Mouse (Mus musculus) mouse embryonic stem cell (cell line): ENCODE results near the gene Scgb1a1.

Experiments
- in situ Hi-C, 2 experiments: fragments of 300-500 bp; cut with MboI; formaldehyde crosslinking; loops; 1 replicate in 1 of 2; 3 replicates in 1 of 2; pipeline ENCODE4 v1.14.3; 2019 to 2020; ENCODE audit warnings: low sequenced_read_pairs in 2 of 2, low pct_unique_long_range_greater_than_20kb in 1 of 2, mixed read lengths in 1 of 2; ENCODE audit not compliant: unreplicated experiment in 1 of 2

The Scgb1a1 gene

DNA sequence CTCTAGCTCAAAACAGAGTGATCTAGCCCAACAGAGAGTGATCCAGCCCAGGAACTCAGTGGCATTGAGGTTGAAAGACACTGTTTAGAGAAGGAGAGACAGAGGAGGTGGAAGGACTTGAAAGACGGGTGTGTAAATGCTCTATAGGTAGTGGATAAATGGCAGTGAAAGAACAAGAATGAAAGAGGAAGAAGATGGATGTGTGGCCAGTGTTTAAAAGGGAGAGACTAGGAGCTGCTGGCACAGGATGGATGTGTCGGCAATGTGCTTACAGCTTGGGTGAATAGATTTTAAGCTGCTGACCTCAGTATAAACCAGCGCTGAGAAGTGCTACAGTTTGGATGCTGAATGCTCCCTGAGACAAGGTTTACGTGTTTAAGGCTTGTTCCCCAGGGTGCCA, 13.3 kb downstream of the Scgb1a1 start:
- in situ Hi-C loops, result no loop called here

DNA sequence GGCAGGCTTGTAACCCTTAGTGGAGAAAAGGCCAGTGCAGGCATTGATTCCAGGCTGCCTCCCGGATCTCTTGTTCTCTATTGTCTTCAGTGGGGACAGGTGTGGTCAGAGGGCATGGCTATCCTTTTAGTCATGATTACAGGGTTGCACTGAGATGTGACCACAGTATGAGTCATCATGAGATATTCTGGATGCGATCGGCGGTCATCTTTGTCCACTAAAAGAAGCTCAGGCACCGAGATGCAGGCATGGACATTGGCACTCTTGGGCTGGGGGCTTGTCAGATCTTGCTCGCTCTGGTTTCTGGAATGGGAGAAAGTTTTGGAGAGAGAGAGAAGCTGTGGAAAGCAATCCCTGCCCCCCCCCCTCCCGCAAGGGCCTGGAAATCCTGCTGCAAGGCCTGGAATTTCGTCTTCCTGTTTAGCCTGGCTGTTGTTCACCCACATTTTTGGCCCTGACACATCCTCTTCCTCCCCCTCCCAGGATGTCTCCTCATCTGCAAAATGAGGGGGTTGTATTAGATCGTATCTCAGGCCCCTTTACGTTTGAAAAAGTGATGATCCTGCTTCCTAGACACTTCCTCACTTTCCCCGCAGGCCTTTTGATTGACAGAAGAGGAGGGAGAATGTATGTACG, 13.9 kb downstream of the Scgb1a1 start:
- in situ Hi-C loops, result no loop called here

DNA sequence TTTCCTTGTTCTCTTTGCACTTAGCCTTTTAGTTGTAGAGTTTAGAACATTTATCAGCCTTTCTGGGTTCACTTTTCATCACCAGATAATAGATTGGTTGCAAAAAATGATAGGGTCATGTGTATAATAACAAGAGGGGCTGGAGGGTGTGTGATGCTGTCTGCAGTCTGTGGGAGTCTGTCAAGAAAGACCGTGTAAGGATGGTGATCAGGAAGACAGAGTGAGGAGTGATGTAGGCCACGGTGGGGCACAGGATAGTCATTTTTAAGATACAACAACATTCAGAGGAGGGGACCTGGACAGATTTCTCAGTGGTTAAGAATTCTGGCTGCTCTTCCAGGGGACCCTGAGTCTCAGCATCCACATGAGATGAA, 15.6 kb downstream of the Scgb1a1 start:
- in situ Hi-C loops, result no loop called here

DNA sequence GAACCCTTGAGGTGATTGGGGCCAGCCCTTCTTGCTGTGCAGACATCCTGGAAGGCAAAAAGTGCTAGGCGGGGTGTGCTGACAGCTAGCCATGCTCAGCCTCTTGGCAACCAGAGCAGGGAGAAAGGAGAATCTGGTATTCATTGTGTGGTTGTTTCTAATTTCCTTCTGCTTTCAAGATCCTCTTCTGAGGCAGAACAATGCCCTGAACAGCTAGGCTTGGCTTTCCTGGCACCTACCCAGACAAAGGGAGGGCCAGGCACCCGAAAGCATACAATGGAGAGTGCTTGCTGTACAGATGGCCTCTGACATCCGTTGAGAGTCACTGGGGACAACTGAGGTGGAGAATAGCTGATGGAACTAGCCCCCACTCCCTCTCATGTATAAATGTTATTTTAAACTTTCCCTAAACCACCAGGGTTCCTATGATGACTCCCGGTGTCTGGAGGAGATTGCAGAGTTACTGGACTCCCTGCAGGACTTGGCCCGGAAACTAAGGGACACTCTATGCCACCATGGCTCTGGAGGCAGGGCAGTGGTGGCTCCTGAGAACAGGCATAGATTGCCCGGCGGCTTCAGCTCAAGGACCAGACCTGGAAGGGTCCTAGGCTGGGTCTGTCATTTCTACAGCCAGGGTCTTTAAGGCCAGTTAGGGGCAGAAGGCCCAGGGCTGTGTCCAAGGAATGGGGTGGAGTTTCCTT, 16.2 kb downstream of the Scgb1a1 start:
- in situ Hi-C loops, result no loop called here

DNA sequence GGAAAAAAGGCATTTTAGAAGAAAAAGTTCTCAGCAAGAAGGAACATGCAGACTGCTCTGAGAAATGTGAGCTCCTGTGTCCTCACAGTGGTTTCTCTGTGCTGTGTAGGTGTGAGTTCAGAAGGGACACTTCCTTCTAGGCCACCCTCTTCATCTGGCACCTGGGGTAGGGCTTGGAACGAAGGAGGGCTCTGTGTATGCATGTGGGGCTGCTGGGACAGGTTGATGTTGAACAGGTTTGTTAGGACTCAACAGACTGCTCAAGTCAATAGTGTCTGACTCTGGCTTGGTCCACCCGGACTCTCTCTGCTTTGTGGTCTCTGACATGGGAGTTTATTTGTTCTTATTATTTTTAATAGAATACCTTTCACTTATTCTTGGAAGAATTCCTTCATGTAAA, 17.4 kb downstream of the Scgb1a1 start:
- in situ Hi-C loops, result no loop called here

DNA sequence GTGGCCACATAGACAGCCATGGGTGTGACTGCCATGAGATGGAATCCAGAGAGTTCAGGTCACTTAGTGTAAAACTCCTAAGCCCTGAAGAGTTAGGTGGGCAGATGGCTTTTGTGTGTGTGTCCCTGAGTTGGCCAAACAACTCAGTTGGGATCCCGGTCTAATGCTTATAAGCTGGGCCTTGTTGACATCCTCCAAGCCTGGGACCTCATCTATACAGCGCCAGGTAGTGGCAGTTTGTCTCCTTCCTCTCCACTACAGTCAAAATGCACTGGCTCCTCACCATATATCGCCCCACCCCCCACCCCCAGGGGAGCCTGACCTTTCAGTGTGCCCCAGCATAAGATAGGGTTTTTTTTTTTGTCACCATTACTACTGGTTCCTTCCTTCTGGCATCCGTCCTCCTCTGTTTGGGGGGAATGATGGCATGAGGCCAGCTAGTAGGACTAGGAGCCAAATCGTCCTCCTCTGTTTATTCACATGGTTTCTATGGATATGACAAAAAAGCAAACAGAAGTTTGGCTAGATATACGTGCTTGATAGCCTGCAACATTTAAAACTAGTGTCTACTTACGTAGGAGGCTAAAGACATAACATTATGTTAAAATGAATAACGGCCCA, 18.0 kb downstream of the Scgb1a1 start:
- in situ Hi-C loops, result no loop called here

DNA sequence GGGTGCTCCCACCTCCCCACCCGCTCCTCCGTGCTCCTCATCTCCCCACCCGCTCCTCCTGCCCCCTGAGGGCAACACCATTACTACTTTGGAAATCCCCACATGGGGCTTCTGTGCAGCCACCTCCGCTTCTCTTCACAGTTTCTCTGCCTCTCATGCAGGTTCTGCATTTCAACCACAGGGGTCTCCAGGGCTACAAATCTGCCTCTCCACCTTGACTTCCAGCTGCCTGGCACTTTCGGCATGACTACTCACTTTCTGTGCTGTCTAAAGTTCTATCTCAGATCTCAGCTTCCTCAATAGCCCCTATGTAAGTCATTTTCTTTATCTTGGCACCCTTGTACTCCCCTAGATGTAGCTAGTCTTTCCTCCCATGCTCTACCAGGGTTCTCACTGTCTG, 20.5 kb downstream of the Scgb1a1 start:
- in situ Hi-C loops, result no loop called here

DNA sequence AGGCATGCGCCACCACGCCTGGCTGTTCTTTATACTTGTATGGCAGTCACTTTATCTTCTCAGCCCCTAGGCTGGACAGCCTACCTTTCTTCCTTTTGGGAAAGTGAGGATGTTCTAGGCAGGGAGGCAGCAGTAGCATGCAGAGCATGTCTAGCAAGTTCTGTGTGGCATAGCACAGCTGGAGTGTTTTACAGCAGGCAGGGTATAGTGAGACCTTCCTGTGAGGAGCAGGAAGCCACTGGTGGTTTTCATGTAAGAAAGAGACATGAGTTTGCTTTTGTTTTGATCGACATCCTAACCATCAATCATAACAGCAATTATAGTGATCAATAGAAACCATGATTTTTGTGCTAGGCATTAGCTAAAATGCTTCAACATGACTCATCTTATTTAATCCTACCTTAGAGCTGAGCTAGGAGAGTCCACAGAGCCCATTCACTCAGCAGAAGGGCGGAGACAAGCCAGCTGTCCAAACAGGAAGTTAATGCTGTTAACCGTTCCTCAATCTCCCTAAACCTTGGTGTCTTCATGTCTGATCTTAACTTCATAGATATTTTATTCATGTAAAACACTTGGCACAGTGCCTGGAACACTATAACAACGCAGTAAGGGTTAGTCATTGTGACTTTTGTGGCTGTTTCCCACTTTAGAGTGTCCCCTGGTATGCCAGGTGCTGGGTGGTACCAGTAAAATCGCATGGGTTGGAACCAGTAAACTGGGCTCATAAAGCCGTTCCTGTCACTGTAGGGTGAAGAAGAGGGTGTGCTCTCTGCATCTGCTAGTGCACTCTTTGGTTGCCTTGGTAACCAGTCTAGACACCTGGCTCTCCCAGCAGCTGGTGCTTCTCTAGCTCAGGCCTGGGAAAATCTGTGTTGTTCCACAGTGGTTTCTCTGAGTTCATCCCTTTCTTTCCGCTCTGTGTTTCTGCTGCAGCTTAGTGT, 21.9 kb downstream of the Scgb1a1 start:
- in situ Hi-C loops, result no loop called here

DNA sequence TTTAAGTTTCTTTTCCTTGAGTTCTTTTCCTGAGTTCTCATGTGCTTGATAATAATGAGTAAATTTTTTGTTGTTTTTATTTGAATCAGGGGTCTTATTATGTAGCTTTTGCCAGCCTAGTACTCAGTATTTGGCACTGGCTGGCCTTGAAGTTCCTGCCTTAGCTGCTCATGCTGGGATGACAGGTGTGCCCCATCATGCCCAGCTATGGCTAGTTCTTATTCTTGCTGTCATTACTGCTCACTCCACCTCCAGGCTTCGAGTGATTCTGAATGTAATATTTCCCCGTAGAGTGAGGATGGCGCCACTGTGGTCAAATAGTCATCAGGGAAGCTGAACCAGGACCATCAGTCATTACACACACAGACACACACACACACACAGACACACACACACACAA, 23.9 kb downstream of the Scgb1a1 start:
- in situ Hi-C loops, result no loop called here

DNA sequence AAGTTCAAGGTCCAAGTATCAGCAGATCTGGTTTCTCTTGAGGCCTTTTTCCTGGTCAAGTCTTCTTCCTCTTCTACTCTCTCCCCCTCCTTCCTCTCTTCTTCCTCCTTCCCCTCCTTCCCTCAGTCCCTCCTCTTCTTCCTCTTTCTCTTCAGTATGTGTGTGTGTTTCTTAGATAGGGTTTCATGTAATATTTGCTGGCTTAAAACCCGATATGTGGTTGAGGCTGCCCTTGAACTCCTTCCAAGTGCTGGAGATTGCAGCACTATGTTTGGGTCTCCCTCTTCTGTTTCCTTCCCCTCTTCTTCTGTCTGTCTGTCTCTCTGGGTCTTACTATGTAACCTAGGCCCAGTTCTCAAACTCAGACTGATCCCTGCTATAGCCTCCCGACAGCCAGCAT, 24.9 kb downstream of the Scgb1a1 start:
- in situ Hi-C loops, result no loop called here

DNA sequence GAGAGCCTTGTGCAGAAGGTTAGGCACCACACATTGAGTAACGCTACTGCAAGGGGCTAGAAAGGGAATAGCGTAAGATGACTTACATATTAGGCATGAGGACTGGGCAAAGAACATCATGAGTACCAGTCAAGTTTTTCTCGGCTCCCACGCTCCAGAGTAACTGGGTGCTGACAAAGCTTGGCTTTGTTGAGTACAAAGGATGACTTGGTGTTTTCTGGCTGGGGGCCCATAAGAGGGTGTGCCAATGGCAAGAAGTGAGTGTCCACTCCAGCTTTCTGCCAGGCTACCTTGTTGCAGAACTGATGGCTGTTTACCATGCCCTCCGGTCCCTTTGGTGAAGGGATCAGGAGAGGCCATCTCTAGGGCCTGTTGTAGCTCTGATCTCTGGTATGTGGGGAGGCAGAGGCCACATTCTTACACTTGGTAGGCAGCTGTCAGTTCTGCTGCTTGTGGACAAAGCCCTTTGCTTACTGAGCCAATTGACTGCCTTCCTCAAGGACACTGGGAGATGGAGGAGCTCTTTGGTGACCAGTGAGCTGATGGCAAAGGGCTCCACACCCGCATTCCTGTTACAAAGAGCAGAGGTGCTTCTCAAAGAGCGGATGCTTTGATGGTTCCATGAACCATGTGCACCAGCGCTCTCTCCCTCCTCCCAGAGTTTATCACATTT, 26.4 kb downstream of the Scgb1a1 start:
- in situ Hi-C loops, result no loop called here

DNA sequence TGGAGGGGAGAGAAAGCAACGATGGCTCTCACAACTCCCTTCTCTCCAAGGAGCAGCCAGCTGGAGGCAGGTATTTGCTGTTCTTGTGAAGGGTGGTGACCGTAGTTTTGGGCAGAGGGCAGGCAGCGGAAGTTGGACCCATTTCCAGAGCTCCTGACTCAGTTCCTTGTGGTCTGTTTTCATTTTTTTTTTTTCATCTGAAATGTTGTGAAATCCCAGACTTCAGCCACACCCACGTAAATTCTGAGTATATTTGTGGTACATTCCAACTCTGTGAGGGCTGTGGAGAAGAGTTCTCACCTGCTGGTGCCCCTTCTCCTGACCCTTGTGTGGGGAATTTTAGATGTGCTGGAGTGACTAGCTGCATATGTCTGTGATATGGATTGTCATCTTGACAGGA, 27.7 kb downstream of the Scgb1a1 start:
- in situ Hi-C loops, result no loop called here

DNA sequence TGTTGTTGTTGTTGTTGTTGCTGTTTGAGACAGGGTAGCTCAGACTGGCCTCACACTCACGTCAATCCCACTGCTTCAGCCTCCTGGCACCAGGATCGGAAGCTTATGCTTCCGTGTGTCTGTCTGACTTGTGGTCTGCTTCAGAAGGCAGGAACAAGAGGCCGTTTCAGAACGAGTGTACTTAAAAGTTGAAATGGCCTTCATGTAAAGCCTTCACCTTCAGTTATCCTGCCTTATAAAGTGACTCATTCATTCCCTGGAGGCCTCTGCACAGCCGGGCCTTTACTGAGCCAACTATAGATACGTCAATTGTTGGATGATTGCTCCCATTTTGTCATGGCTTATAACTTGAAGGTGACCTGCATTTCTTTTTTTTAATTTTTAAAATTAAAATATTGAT, 28.4 kb downstream of the Scgb1a1 start:
- in situ Hi-C loops, result no loop called here

DNA sequence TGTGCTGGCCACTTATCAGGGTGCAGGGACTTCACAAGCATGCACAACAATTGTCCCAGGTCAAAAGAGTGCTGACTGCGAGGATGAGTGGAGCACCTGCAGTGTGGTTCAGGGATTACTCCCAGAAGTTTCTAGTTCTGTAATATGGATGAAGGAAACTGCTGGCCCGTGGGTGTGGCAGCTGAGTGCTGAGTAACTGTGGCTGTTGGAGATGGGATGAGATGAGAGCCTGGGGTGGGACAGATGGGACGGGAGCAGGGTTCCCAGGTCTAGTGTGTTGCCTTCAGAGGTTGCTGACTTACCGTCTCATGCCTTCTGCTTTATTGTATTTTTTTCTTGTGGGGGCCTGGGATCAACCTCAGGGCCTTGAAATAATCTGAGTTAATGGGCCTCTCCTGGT, 28.8 kb downstream of the Scgb1a1 start:
- in situ Hi-C loops, result no loop called here

DNA sequence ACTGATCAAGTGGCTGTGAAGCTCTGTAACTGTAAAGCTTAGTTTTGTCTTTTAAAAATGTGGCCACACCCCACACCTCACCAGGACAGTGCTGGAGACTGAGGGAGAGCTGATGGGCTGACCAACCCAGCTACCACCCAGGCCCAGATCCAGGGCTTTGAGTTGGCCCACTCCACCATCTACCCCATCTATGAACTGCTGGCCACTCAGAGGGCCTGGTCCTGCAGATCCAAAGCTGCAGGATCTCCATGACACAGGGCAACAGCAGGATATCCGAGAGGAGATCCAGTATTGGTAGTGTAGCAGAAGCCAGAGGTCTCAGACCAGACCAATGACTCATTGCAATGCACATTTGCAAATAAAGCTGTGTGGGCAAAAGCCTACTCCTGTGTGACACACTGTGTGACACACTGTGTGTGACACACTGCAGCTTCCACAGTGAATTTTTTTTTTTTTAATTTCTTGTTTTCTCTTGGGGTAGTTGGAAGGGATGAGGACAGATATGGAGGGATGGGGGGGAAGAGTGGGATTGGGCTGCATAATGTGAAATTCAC, 29.4 kb downstream of the Scgb1a1 start:
- in situ Hi-C loops, result no loop called here

DNA sequence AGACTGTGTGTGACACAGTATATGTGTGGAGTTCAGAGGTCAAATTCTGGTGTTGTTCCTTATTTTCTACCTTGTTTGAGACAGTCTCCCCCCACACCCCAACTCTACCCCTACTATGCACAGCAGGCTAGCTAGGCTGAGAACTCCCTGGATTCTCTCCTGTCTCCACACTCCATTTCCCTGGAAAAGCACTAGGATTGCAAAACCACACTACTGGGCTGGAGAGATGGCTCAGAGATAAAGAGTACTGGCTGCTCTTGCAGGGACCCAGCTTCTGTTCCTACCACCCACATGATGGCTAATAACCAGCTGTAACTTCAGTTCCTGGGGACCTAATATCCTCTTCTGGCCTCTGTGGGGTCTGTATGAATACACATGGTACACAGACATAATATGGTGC, 30.1 kb downstream of the Scgb1a1 start:
- in situ Hi-C loops, result no loop called here

DNA sequence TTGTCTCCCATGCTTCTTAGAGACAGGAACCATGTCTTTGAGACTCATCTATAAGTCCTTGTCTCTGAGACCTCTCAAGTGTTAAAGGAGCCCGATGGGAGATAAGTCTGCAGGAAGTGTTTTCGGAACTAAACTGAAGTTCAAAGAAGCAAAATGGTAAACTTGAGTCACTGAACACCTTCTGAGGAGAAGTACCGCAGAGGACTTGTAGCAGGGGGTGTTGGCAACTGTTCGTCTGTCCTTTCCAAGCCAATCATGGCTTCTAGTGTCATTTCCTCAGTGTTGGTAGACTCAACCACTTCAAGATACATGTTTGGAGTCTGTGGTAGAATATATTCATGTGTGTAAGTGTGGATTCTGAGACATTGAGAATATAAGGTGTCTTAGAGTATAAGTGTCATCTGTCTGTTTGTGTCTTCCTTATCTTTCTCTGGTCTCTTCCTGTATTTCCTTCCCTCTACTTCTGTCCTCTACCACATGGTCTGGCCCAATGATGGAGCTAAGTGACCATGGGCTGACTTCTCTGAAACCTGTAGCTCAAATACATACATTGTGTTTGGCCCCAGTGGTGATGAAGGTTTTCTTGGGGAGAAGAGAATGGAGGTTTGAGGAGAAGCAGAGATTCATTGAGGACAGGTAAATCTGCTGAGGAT, 31.9 kb downstream of the Scgb1a1 start:
- in situ Hi-C loops, result no loop called here

DNA sequence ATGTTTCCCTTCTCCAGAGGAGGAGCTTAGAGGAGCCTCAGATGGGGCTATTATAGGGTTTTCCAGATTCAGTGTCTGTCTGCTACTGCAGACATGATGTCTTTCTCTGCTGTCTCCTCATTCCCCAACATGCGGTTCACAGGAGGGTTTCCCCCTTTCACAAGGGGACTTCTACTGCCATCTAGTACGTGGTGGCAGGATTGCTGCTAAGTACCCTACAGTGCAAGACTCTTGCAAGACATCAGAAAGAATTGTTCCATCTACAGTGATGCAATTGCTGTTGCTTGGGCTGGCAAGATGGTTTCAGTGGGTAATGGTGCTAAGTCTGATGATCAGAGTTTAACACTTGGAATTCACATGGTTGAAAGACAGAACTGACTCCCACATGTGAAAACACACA, 32.6 kb downstream of the Scgb1a1 start:
- in situ Hi-C loops, result no loop called here
